Mouse (Mus musculus) erythroblast, embryonic 14.5 days (primary cell): ENCODE results near the gene Wfdc15a. TPM values are rescaled to one million over a fixed set of nuclear protein-coding genes. Genes with fewer than 3 reads are reported as not detected.

Experiments
- H3K27me3 ChIP-seq: 2 replicates; pipeline ENCODE4 v1.6.1; 2012; ENCODE audit warnings: inconsistent platforms; ENCODE audit not compliant: control insufficient read depth
- H3K36me3 ChIP-seq: 2 replicates; pipeline ENCODE4 v1.6.1; 2012; ENCODE audit warnings: mild to moderate bottlenecking, inconsistent platforms; ENCODE audit not compliant: control insufficient read depth
- H3K4me1 ChIP-seq: 2 replicates; pipeline ENCODE4 v1.6.1; 2012; ENCODE audit warnings: inconsistent platforms; ENCODE audit not compliant: control insufficient read depth
- H3K4me3 ChIP-seq: replicated peaks from 2 replicates; pipeline ENCODE3; 2012; ENCODE audit warnings: moderate library complexity, mild to moderate bottlenecking, inconsistent platforms
- H3K9me3 ChIP-seq: 2 replicates; pipeline ENCODE4 v1.6.1; 2012; ENCODE audit warnings: low read length, inconsistent platforms, mixed read lengths; ENCODE audit not compliant: control insufficient read depth
- GATA1 ChIP-seq: IDR thresholded peaks from 2 replicates; pipeline ENCODE4 v1.6.1; 2012; ENCODE audit warnings: low read length, inconsistent platforms, mixed read lengths
- TAL1 ChIP-seq: IDR thresholded peaks from 3 replicates; pipeline ENCODE4 v1.6.1; 2012; ENCODE audit warnings: low read length, inconsistent platforms, mixed read lengths
- polyA plus RNA-seq: library from polyadenylated mRNA; stranded (reverse); fragments of >175 nt; gene quantifications from 2 replicates; pipeline ENCODE4 v1.2.3, GENCODE M21; 2012

Gene Wfdc15a
- polyA plus RNA-seq, 1 experiment, result not detected

DNA sequence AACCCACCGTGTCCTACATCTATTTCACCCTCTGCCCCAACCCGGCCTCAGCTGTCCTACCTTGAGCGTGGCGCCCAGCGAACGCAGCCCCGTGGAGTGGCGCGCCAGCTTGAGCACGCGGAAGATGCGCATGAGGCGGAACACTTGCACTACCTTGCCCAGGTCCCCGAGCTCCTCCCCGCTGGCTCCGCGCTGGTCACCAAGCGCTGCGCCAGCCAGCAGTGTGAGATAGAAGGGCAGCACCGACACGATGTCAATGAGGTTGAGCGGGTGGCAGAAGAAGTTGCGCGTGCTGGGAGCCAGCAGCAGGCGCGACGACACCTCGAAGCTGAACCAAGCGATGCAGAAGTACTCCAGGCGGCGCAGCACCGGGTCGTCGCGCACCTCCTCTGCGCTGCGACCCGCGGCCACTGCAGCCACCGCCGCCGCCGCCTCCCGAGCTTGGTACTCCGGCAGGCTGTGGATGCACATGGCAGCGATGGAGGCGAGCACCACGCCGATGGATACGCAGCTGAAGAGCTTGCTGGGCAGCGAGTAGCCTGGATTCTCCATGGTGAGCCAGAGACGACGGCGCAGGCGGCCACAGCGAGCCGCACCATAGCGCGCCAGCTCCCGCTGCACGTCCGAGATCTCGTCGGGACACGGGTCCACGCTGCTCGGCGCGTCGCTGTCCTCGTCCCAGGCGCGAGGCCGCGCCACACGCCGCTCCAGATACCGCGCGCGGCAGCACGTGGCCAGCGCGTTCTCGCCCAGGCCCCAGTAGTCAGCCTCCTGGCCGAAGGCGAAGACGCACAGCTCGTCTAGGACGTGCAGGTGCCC lies 32.0 kb downstream of the Wfdc15a start:
- TF ChIP-seq TAL1 (no peak), GATA1 (no peak)
- H3K9me3 ChIP-seq, result no peaks in the 10 kb centered on the region
- H3K36me3 ChIP-seq, result no peaks in the 10 kb centered on the region
- no peak overlapping the region for H3K4me3 ChIP-seq
- peaks cover 55% of the 10 kb centered on the region for H3K27me3 ChIP-seq
- no peaks in the 10 kb centered on the region for H3K4me1 ChIP-seq

DNA sequence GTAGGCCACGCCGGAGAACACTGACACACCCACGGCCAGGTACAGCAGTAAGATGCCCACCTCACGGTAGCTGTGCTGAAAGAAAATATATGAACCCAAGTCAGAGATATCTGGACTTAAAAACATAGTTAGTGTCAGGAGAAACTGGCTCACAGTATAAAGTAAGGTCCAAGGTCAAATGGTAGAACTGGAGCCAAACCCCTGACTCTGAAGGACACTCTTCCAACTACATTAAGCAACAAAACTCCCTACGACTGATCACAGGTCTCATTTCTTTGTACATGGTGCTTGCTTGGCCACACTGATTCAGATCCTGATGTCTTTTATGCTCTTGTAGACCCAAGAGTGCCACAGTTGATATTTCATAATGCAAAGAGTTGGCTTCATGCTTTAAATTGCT lies 35.0 kb downstream of the Wfdc15a start:
- Histone ChIP-seq H3K36me3 (no peaks in the 10 kb centered on the region), H3K27me3 (peaks cover 34% of the 10 kb centered on the region), H3K9me3 (no peaks in the 10 kb centered on the region), H3K4me1 (no peaks in the 10 kb centered on the region), H3K4me3 (no peak overlapping the region)
- TF ChIP-seq GATA1 (no peak), TAL1 (no peak)

DNA sequence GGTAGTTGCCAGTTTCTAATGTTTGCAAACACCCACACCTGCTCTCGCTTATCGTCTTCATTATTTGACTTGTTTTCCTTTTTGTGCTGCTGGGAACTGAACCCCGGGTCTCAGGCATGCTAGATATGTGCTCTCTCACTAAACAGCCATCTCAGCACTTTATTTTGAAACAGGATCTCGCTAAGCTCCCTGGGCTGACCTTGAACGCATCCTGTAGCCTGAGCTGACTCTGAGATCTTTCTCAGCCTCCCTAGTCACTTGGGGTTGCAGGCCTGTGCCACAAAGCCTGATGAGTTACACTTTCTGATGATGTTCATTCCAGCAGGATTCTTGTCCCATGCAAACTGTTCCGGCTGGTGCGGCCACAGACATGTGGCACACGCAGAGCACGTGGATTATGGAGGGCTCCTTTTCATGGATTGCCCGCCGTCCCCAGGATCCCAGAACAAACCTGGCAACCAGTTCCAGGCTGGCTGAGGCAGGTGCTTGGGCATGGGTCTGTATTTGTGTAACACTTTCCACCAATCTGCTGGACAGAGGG lies 38.3 kb downstream of the Wfdc15a start:
- Histone ChIP-seq H3K4me1 (no peaks in the 10 kb centered on the region), H3K9me3 (no peaks in the 10 kb centered on the region), H3K36me3 (no peaks in the 10 kb centered on the region), H3K27me3 (peaks cover 2% of the 10 kb centered on the region), H3K4me3 (no peak overlapping the region)
- TF ChIP-seq GATA1 (no peak), TAL1 (no peak)

DNA sequence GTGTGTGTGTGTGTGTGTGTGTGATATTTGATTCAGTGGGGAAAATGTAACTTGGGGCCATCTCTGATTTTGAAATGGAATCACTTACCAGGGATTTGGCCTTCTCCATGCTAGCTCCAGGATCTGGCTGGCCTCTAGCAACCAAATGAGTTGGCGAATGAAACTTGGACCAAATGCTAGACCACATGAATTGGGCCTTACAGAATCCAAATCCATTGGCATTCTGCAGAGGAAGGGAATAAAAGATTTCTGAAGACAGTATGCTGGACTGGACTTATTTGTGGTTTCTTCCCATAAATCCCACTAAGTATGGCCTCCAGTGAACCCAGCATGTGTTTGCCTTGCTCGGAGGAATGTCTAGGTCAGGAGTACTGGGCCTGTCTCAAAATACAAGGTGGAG lies 41.1 kb downstream of the Wfdc15a start:
- no peak overlapping the region for H3K4me3 ChIP-seq
- H3K4me1 ChIP-seq, result no peaks in the 10 kb centered on the region
- H3K27me3 ChIP-seq, result no peaks in the 10 kb centered on the region
- no peaks in the 10 kb centered on the region for H3K9me3 ChIP-seq
- peaks cover 11% of the 10 kb centered on the region for H3K36me3 ChIP-seq
- TF ChIP-seq TAL1 (no peak), GATA1 (no peak)

DNA sequence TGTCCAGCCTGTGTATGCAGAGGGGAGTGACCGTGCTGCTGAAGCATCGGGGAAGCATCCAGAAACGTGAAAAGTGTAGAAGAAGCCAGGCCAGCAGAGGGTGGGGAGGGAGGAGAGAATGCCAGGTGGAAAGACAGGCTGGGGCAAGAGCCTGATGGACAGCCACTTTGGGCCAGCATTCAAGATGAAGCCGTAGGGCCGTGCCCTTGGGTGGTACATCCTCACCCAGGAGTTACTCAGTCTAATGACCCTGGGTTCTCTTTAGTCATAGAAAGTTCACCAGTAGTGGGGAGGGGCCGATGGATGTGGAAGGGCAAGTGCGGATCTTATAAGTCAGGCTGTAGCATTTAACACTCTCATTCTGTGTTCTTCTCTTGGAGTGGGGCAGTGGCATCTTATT lies 43.8 kb downstream of the Wfdc15a start:
- no peaks in the 10 kb centered on the region for H3K27me3 ChIP-seq
- TF ChIP-seq TAL1 (no peak), GATA1 (no peak)
- no peaks in the 10 kb centered on the region for H3K4me1 ChIP-seq
- no peaks in the 10 kb centered on the region for H3K9me3 ChIP-seq
- H3K4me3 ChIP-seq, result no peak overlapping the region
- H3K36me3 ChIP-seq, result peaks cover 34% of the 10 kb centered on the region

DNA sequence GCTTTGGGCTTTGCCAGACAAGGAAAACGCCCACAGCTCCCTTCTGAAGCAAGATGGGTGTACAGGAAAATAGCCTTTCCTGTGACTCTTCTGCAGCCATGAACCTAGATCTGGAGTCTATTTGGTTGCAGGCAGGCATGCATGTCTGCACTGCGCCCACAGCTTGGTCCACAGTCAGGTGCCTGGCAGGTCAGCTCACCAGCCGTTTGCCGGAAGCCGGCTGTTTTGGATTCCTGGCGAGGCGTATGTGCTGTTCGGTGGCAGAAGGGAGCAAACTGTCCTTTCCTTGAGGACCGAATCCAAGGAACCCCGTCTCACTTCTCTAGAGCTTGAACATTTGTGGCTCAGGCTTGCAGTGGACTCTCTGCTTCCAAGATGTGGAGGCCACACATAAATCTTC lies 45.9 kb downstream of the Wfdc15a start:
- H3K9me3 ChIP-seq, result no peaks in the 10 kb centered on the region
- no peaks in the 10 kb centered on the region for H3K4me1 ChIP-seq
- TF ChIP-seq GATA1, result no peak
- no peak for TF ChIP-seq TAL1
- H3K36me3 ChIP-seq, result peaks cover 42% of the 10 kb centered on the region
- H3K4me3 ChIP-seq, result no peak overlapping the region
- H3K27me3 ChIP-seq, result no peaks in the 10 kb centered on the region

DNA sequence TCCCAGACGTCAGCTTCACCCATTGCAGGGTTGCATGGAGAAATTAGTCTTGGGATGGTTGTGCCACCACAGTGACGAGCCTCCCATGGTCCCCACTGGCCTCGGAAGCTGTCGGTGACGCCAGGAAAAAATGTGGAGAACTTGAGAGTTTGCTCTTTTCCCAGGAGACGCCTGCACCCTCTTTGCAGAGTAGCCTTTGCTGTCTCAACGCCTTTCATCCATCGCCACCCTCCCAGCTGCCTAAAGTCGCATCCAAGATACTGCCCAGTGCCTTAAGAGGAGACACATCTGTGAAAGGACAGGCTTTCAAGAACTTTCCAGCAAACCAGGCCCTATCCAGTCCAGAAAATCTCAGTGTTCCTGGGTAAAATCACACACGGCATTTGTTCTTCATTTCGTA lies 47.6 kb downstream of the Wfdc15a start:
- no peaks in the 10 kb centered on the region for H3K9me3 ChIP-seq
- TF ChIP-seq TAL1 (no peak), GATA1 (no peak)
- H3K4me1 ChIP-seq, result no peaks in the 10 kb centered on the region
- H3K4me3 ChIP-seq, result no peak overlapping the region
- no peaks in the 10 kb centered on the region for H3K27me3 ChIP-seq
- peaks cover 45% of the 10 kb centered on the region for H3K36me3 ChIP-seq

DNA sequence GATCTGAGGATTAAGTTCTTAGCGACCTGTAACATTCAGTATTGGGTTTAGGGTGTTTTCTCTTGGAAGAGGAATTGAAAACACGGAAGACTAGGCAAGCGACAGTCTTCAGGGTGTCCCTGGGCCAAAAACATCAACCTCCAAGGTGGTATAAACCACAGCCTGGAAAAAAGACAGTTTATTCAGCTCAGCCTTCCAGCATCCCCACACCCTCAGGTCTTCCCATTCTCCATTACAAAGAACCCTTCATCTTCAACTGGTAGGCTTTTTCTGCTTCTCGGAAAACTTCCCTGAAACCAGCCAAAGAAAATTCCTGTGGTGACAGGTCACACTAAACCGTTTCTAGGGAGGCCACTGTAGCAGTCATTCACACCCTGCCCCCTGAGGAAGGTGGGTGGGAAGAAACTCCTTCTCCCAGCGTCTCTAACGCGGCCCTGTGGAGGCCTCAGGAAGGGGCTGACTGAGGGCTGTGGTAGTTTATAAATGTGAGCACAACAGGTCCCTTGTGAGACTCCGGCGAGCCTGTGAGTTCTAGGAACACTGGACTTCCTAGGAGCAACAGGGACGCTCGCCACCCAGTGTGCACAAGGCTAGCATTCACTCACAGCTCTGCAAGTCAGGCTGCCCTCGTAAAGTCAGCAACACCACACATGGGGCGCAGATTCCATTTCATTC lies 49.7 kb downstream of the Wfdc15a start:
- TF ChIP-seq TAL1, result no peak
- no peak for TF ChIP-seq GATA1
- peaks cover 43% of the 10 kb centered on the region for H3K36me3 ChIP-seq
- no peaks in the 10 kb centered on the region for H3K9me3 ChIP-seq
- H3K4me1 ChIP-seq, result no peaks in the 10 kb centered on the region
- no peaks in the 10 kb centered on the region for H3K27me3 ChIP-seq
- no peak overlapping the region for H3K4me3 ChIP-seq

Other genes with a start within 250 kb of the Wfdc15a start
- gene Ywhab, start 205.2 kb downstream of the Wfdc15a start, polyA plus RNA-seq, result 3.1 and 3.7 TPM in 2 replicates
- 0.02 and 0.09 TPM in 2 replicates for gene Pabpc1l, start 174.7 kb downstream of the Wfdc15a start, polyA plus RNA-seq
- gene Stk4, start 129.8 kb downstream of the Wfdc15a start, polyA plus RNA-seq, result 0.71 and 1.0 TPM in 2 replicates
- 0.39 and 0.73 TPM in 2 replicates for gene Tomm34, start 129.0 kb downstream of the Wfdc15a start, polyA plus RNA-seq
- not detected in 2 replicates for gene Kcns1, start 29.0 kb downstream of the Wfdc15a start, polyA plus RNA-seq
- gene Wfdc5, start 17.4 kb downstream of the Wfdc15a start, polyA plus RNA-seq, result not detected in 2 replicates
- not detected in 2 replicates for gene Wfdc12, start 9.5 kb downstream of the Wfdc15a start, polyA plus RNA-seq
- not detected in 2 replicates for gene Wfdc15b, start 21.5 kb upstream of the Wfdc15a start, polyA plus RNA-seq
- gene Svs2, start 38.3 kb upstream of the Wfdc15a start, polyA plus RNA-seq, result not detected in 2 replicates
- gene Svs3b, start 56.5 kb upstream of the Wfdc15a start, polyA plus RNA-seq, result not detected in 2 replicates
- not detected in 2 replicates for gene Svs4, start 78.3 kb upstream of the Wfdc15a start, polyA plus RNA-seq
- not detected in 2 replicates for gene Svs3a, start 89.1 kb upstream of the Wfdc15a start, polyA plus RNA-seq
- not detected in 2 replicates for gene Svs6, start 116.6 kb upstream of the Wfdc15a start, polyA plus RNA-seq
- gene Svs5, start 132.6 kb upstream of the Wfdc15a start, polyA plus RNA-seq, result not detected in 2 replicates
- not detected in 2 replicates for gene Slpi, start 189.0 kb upstream of the Wfdc15a start, polyA plus RNA-seq
- gene Rbpjl, start 203.0 kb upstream of the Wfdc15a start, polyA plus RNA-seq, result 0.06 TPM in 1 of 2 replicates, not detected in the other
- gene Matn4, start 205.0 kb upstream of the Wfdc15a start, polyA plus RNA-seq, result not detected in 2 replicates
- gene Sdc4, start 243.8 kb upstream of the Wfdc15a start, polyA plus RNA-seq, result 0.03 TPM in 1 of 2 replicates, not detected in the other